Mouse (Mus musculus): ENCODE measurements around the gene Dpm2.

The Dpm2 gene

DNA sequence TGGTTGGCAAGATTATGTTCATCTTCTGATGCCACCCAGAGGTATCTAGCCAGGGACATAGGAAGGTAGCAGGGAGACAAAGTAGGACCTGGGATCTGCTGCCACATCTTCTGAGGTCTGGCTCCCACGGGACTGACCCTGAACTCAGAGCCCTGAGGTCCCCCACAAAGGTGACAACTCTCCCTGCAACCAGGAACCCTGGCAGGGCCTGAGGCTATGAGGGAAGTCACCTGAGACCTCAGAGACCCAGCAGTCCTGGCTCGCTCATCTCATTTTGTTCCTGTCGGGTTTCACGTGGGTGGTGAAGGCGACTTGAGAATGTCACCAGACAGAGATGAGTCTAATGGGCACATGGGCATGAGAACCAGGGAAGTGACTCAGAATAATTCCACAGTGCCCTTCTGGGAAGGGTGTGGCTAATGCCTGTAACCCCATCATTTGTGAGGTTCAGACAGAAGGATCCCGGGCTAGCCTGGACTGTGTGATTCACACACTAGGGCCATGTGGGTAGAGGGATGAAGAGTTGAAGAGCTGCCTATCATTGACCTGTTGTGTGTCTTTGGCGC is 14.6 kb downstream of the Dpm2 start:
- DNase-seq (ENCODE audit: low spot score in 2 of 2) = no peak

DNA sequence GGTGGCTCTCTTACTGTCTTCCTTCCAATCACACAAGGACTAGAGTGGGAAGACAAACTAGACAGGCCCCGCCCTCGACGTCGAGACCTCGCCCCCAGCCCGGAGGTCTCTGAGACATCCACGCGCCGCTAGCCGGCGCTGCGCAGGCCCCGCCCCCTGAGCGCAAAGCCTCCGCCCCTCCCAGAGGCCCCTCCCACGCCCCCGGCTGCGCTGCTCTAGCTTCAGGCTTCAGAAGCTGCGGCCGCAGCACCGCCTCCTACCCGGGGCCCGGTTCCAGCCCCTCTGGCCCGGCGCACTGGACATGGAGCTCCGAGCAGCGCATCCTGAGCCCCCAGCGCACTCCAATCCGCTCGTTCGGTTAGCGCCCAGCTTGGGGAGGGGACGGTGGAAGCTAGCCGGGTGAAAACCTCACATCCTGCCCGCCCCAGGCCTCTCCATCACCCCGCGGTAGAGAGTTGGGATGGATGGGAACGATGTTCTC is 16.3 kb downstream of the Dpm2 start, which contains the start of gene St6galnac4:
Gene St6galnac4, plus strand, starts transcription at position 225 of the 481 bp plus-strand sequence.
- DNase-seq (ENCODE audit: low spot score in 2 of 2) = peak; percentile 87 to 90

DNA sequence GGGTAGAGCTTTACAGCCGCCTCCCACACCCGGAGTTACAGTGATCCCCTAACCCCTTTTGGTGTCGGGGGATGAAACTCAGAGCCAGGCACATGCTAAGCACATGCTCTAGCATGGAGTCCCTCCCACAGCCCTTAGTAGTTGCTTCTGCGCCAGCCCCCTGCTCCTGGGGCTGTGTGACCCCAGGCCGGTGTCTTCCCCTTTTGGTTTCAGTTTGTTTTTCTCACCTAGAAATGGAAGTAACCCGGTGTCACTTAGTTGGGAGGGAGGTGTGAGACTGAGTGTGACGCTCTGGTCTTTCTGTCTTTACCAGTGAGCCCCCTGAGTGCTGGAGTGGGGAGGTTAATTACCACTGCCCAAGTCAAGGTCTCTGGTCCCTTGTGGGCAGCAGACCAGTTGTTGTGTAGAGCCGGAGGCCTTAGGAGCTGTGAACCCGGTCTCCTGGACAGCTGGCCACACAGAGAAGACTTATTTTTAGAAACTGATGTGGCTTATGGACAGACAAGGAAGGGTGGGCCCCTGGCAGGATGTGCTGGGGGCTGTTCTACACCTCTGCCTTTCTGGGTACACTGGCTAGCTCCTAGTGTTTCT is 17.2 kb downstream of the Dpm2 start:
- DNase-seq (ENCODE audit: low spot score in 2 of 2) = no peak

DNA sequence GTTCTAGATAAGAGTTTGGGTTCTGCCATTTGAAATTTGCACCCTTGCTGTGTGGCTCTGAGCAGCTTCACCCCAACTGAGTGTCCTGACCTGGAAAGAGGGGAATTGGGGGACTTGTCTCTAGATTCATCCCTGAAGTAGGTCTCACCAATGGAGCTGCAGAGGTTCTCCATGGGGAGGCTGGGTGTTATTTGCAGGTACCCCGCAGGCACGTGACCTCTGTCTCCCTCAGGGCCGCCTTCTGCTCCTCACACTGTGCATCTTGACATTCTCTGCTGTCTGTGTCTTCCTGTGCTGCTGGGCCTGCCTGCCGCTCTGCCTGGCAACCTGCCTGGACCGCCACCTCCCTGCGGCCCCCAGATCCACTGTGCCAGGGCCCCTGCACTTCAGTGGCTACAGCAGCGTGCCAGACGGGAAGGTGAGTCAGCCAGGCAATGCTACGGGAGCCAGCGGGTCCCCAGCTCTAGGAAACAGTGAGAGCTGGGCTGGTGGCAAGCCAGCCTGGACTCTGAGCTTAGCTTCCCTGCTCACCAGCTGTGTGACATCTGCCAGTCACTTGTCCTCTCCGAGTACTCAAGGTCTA is 18.6 kb downstream of the Dpm2 start:
- peak; percentile 57 to 62 for DNase-seq (ENCODE audit: low spot score in 2 of 2)

DNA sequence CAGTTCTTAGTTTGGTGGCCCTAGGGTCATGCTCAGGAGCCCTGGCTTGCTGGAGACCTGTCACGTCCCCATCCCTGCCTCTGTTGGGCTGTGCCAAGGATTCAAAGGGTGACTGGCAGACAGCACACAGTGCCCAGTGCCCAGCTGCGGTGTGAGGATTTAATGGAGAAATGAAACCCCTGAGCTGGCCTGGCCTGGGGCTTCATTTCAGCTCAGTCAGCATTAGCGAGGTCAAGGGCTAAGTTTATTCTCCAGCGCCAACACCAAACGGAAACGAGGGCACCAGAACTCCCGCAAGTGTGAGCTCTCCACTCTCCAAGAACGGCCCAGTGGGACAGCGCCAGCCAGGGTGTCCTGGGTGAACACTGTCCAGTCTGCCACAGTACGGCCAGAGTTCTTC is 19.6 kb downstream of the Dpm2 start:
- no peak for DNase-seq (ENCODE audit: low spot score in 2 of 2)

DNA sequence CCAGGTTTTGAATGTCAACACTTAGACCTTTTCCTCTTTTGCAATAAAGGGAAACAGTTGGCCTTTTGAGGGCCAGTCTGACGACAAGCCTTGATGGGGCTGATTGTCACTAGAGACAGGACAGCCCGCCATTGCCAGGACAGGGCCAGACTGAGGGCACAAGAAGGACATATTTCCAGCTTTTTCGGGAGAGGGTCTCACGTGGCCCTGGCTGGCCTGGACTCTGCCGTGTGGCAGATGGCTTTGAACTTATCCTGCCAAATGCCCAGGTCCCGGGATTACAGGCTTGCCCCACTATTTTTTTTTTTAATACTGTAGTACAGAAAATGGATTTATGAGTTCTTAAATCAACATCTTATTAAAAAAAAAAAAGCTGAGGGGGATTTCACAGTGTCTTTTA is 20.6 kb downstream of the Dpm2 start:
- DNase-seq (ENCODE audit: low spot score in 2 of 2) = no peak

DNA sequence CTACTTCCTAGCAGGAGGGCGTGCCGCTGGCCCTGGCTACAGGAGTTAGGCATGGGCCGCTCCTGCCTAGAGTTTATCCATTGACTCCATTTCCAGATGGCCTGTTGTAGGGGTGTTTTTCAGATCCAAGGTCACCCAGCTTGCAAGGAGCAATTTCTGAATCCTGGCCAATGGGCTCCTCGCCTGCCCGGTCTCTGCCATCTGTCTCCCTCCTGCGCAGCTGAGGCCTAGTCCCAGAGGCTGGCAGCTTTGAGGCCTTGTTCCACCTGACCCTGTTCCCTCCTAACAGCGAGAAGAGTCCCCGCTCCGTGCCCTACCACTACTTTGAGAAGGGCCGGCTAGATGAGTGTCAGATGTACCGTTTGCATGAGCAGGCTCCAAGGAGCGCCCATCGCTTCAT is 26.1 kb downstream of the Dpm2 start:
- no peak for DNase-seq (ENCODE audit: low spot score in 2 of 2)

DNA sequence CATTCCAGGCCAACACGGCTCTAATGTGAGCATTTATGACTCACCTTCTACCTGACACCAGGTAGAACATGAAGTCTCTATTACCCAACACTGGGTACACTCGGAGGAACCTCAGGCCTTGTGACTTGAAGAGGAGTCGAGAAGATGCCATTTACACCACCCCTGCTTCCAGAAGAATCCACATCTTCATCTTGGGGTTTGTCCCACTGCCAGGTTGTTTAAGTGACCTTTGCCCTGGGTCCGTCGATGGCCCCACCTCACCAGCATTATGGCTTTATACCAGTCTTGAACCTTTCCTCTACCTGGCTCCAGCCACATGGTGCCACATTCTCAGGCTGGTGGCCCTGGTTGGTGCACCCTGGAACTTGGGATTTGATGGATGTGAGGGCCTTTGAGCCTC is 26.6 kb downstream of the Dpm2 start:
- no peak for DNase-seq (ENCODE audit: low spot score in 2 of 2)

DNA sequence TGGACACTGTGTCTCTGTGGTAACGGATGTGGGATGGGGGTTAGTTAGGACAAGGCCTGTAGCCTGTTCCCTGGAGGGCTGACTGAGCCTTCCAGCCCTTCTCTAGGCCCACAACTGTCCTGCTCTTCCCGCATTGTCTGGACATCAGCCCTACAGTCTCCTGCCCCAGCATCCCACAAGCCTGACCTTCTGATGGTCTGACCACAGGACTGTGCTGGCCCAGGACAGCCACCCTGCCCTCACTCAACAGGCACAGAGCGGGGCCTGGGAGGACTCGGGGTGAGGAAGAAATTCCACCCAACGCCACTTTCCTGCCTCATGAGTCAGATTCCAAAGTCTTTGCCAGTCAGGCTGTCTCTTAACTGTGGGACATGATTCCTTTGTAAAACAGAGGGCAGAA is 27.0 kb downstream of the Dpm2 start:
- DNase-seq (ENCODE audit: low spot score in 2 of 2) = no peak

DNA sequence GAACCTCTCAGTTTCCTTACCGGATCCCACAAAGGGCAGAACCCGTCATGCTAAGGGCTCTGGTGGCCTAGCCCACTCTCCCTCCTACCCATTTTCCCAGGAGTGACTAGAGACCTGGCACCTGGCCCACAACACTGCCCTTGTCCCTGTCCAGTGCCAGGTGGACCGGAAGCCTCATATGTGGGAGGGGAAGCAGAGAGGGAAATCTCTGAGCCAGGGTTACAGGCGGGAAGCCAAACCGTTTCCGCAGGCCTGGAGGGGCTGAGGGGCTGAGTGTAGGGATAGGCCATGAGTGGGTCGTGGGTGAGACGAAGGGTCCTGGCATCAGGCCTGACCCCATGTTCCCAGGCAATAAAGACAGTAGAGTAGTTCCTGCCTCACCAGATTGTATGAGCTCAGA is 27.8 kb downstream of the Dpm2 start:
- no peak for DNase-seq (ENCODE audit: low spot score in 2 of 2)

DNA sequence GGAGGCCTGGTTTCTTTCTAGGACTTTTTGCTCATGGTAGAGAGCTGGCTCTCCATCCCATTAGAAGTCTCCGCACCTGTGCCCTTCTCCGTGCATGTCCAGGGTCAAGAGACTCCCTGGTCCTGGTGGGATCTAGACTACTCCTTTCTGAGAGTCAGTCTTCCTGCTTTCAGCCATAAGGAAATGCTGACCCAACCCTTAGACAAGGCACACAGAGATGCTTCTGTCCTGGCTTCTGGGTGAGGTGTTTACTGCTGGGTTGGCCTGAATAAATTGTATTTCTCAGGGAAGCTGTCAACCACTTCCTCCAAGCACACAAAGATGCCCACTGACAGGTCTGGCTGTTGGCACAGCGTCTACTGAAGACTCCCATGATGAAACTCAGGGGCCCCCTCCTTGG is 28.8 kb downstream of the Dpm2 start, which contains the start of gene St6galnac6:
Gene St6galnac6, plus strand, starts transcription at position 301 of the 400 bp plus-strand sequence.
- no peak for DNase-seq (ENCODE audit: low spot score in 2 of 2)

DNA sequence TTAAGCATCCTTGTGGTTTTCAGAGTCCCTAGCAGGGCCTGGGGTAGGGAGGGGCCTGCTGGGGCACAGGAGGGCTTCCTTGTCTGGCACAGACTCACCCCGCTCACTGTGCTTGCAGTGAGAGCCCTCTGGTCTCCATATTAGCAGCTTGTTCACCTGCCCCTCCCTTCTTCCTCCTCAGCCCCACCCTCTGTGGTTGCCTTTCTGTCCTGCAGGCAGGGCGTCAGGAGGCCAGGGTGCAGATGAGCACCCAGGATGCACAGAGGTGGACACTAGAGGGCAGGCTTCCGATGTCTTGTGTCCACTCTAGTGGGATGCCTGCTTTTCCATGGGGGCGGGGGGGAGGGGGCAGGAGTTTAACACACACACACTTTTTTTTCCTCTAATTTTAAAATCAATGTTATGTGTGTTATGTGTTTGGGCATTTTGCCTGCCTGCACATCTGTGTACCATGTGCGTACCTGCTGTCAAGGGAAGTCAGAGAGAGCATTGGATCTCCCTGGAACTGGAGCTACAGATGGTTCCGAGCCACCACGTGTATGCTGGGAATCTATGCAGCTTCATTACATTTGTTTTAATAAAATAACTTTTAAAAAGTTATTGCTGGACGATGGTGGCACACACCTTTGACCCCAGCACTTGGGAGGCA is 30.9 kb downstream of the Dpm2 start:
- DNase-seq (ENCODE audit: low spot score in 2 of 2) = no peak

DNA sequence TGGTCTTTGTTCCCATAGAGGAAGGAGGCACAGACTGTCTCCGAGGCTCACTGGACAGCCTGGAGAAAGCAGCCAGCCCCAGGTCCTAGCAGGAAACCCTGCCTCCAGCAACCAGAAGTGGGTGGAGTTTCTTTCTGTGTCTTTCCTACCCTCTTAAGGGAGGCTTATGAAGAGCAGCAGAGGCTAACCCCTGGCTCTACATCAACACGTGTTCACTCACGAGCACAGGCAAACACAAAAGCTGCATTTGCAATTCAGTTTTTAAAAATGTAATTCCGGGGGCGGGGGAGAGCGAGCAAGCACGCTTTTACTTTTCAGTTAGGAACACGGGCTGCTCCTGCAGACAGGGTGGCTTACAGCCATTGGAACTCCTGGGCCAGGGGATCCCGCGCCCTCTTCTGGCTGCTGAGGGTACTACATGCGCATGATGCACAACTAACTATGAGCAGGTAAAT is 32.0 kb downstream of the Dpm2 start:
- peak; percentile 92 to 94 for DNase-seq (ENCODE audit: low spot score in 2 of 2)

DNA sequence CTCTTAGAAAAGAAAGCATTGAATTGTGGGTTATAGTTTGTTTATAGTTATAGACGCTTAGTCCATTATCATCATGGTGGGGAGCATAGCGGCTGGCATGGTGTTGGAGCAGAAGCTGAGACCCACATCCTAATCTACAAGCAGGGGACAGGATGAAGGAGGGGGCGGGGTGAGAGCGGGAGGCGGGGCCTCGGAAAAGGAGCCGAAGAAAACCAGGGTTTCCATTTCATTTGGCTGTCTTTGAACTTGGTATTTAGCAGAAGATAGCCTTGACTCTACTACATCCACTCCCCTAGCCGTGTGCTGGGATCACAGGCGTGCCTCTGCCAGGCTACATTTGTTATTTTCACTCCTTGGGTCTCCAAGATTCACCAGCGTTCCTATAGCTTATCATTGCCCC is 34.0 kb downstream of the Dpm2 start:
- DNase-seq (ENCODE audit: low spot score in 2 of 2) = no peak

DNA sequence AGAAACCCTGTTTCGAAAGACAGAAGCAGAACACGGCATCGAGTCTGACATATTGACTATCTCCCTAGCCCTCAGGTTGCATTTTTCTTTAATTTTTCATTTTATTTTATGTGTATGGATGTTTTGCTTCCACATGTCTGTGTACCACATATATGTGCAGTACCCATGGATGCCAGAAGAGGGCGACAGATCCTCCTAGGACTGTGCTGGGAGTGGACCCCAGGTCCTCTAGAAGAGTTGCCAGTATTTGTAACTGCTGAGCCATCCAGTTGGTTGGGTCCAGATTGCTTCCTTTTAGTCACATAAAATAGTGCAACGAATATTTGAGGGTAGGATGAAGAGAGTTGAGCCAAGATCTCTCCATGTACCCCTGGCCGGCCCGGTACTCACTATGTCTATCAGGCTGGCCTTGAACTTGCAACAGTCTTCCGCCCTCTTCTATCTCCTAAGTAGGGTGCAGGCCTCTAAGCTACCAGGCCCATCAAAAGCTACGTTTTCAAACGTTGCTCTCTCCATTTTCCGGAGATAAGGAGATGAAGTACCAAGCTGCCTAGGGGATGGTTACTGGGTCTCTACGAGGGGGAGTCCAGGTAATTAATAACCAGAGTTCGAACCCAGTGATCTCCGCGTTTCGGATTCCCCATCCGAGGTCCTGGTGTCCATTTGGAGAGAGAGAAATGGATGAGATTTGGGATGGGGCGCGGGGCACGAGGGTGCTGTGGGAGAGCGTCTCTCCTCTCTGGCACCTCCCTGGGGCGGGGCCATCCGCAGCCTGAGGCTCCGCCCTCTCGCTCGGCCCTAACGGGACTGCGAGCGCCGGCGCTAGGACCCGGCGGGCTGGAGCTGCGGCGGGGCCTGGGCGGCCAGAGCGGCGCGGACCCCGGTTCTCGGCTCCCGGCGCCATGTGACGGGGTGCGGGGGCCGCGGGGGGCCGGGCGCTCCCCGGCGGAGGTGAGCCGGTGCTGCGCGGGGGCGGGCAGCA is 35.8 kb downstream of the Dpm2 start:
- DNase-seq (ENCODE audit: low spot score in 2 of 2) = peak; percentile 71 to 81

DNA sequence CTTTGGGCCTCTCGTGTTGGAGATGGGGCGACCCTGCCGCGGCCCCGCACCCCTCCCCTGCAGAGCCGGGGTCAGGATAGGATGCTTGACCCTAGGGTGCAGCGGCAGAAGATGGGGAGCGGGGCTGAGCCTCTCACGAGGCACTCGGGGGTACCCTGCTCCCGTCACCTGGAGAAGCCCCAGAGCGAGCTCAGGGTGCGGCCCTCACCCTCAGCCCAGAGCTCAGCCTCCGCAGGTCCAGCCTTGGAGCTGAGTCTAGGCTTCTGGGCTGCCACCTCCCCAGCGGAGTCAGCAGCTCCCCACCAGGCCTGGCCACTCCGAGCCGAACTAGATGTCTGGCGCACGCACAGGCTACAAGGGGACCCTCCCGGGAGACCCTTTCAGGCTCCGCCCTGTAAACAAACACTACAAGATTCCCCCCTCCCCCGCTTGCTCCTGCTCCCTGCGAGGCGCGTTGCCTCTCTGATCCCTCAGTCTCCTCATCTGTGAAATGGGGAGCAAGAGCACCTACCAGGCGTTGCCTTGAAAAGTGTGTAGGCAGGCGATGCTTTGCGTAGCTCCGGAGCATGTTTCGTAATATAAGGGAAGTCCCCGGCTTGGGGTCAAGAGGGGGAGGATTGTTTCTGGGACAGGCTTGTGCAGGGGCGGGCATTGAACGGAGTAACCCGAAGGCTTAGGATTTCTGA is 36.7 kb downstream of the Dpm2 start:
- DNase-seq (ENCODE audit: low spot score in 2 of 2) = peak; percentile 55 to 60

DNA sequence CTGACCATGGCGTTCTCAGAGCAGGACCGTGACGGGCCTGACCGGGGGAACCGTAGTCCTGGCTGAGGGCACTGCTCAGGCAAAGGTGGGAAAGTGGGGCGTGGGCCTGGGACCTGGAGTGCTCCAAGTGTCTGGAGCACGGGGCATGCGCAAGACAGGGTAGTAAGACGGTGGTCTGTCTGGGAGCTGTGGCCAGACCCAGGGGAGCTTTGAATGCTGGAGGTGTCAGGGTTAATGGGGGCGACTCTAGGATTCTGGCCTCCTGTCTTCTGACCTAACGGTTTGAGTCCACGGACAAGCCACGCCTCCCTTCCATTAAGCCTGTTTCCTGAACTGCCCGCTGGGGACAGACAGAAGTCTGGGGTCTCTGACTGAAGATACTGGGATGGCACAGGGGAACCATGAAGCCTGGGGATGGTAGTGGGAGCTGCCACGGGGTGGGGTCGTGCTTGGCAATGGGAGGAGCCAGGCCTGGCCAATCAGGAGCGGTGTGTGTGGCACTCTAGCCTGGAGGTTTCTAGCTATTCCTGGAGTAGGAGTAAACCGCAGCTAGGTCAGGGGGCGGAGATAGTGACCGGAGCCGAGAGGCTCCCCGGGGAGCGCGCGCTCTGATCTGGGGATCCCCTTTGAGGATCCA is 37.6 kb downstream of the Dpm2 start:
- DNase-seq (ENCODE audit: low spot score in 2 of 2) = peak; percentile 43 to 47

DNA sequence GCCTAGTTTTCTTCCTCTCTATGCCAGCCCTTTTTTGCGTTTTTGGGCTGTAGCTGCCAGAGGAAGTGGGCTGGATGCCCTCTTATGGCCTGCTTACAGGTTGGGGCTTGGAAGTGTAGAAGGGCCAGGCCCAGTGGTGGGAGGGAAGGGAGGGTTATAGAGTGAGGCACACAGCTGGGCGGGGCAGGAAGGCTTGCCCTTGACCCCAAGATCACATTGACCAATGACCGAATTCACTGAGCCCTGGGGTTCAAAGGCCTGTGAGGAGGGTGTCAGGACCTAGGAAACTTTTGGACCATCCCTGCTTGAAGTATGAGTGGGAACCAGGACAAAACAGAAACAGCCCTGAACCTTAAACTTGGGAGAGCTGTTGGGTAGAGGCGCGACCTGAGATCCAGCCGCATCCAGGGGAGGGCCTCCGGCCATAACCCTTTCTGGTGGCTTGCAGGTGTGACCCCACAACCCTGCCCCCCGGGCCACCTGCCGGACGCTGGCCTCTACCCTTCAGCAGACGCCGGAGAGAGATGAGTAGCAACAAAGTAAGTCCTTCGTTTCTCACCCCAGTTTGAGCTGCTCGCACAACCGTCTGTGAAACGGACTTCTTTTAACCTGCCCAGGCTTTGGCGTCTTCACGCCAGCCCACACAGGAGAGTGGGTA is 38.2 kb downstream of the Dpm2 start:
- no peak for DNase-seq (ENCODE audit: low spot score in 2 of 2)

DNA sequence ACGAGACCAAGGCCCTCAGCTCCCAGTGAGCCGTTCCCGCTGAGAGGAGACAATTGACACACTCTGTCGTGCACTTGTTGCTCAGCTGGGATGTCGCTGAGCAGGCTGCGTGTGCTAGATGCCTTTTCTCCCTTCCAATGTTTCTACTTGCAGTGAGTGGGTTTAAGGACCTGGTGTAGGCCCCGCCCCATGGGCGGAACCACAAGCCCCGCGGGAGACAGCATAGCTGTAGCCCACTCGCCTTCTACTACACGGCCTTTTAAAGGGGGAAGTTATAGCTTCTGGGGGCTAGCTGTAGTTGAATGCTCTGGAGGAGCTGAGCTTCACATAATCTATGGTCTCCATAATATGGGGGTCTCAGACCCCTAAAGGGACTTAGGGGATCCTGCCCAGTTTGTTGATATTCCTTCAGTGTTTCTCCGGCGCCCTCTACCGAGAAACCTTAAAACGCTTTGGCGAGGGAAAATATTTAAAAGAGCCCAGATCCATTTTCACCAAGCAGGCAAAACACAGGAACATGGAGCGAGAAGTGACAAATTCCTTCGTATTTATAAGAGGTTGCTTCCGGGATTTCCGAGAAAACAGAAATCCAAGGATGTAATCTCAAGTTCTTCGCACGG is 40.1 kb downstream of the Dpm2 start:
- peak; percentile 58 to 71 for DNase-seq (ENCODE audit: low spot score in 2 of 2)

All from right cerebral cortex, adult 2 months (tissue).